Mouse (Mus musculus) erythroblast, embryonic 14.5 days (primary cell): Measurements from ENCODE around the gene Skp1a.

ENCODE experiments used
- GATA1 ChIP-seq: IDR thresholded peaks from 2 replicates; pipeline ENCODE4 v1.6.1; 2012; ENCODE audit warnings: low read length, inconsistent platforms, mixed read lengths
- TAL1 ChIP-seq: IDR thresholded peaks from 3 replicates; pipeline ENCODE4 v1.6.1; 2012; ENCODE audit warnings: low read length, inconsistent platforms, mixed read lengths

DNA sequence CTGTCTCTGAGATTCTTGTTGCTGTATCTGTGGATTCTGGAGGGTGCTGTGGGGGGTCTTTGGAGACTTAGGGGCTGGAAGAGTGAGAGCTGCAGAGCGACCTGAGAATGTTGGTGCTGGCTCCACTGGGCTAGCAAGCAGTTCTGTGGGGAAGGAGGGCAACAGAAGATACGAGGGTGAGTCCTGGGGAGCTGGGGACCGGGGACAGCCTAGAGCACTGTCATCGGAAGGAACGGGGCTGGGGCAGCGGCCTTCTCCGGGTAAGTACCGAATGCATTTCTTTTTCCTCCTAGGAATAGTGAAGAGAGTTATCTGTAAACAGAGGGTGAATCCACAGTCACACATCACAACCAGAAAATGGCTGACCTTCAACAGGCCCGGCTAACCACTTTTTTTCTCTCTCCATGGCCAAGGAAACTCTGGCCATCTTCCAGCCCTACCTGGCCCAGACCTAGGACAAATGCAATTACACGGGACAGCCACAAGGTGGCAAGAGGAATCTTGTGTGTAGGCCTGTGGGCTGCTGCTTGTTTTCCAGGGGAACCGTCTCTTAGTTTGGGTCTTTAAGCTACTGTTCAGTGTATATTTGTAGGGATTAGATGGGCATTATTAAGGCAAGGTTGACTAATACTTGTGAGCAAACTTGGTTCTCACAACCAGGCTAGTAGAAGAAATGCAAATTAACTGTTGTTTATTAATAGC lies 22.0 kb downstream of the Skp1a start:
- TF ChIP-seq TAL1 = no peak
- TF ChIP-seq GATA1 = no peak
